Mouse (Mus musculus): ENCODE measurements around the gene Fas. TPM values are rescaled to one million over a fixed set of nuclear protein-coding genes. Genes with fewer than 3 reads are reported as not detected.

The Fas gene
- polyA plus RNA-seq, 1 experiment from 2014 or later = 2.6 TPM

GRCm38 (mm10) chr19:34284826-34285225 lies 5.6 kb upstream of the Fas start:
- peaks cover 7% of the 10 kb centered on the region for H3K27me3 ChIP-seq (replicated peaks)
- H3K9ac ChIP-seq = no peak overlapping the region
- 29% methylated on average over 2 of the region's 2 CpGs for WGBS
- no peaks in the 10 kb centered on the region for H3K9me3 ChIP-seq
- no peak for ATAC-seq (ENCODE audit: extremely low read depth, insufficient number of reproducible peaks, low FRiP score, low TSS enrichment)
- H3K4me2 ChIP-seq = no peak overlapping the region
- H3K4me1 ChIP-seq = peaks cover 5% of the 10 kb centered on the region
- H3K27ac ChIP-seq (replicated peaks) = no peak overlapping the region
- H3K4me3 ChIP-seq = no peak overlapping the region
- H3K36me3 ChIP-seq = no peaks in the 10 kb centered on the region

GRCm38 (mm10) chr19:34287221-34287620 lies 3.2 kb upstream of the Fas start:
- H3K36me3 ChIP-seq = no peaks in the 10 kb centered on the region
- peaks cover 13% of the 10 kb centered on the region for H3K27me3 ChIP-seq (replicated peaks)
- H3K4me2 ChIP-seq = no peak overlapping the region
- H3K27ac ChIP-seq (replicated peaks) = no peak overlapping the region
- H3K4me1 ChIP-seq = peaks cover 17% of the 10 kb centered on the region
- no peak for ATAC-seq (ENCODE audit: extremely low read depth, insufficient number of reproducible peaks, low FRiP score, low TSS enrichment)
- H3K9ac ChIP-seq = no peak overlapping the region
- no peaks in the 10 kb centered on the region for H3K9me3 ChIP-seq
- H3K4me3 ChIP-seq = no peak overlapping the region

- no peak for ATAC-seq (ENCODE audit: extremely low read depth, insufficient number of reproducible peaks, low FRiP score, low TSS enrichment)
- H3K9me3 ChIP-seq = no peaks in the 10 kb centered on the region
- no peak overlapping the region for H3K9ac ChIP-seq
- WGBS = 76% methylated on average over 13 of the region's 13 CpGs
- H3K27ac ChIP-seq (replicated peaks) = no peak overlapping the region
- H3K27me3 ChIP-seq (replicated peaks) = peaks cover 19% of the 10 kb centered on the region
- H3K36me3 ChIP-seq = no peaks in the 10 kb centered on the region
- peaks cover 17% of the 10 kb centered on the region for H3K4me1 ChIP-seq
- H3K4me2 ChIP-seq = no peak overlapping the region
- no peak overlapping the region for H3K4me3 ChIP-seq
These were observed 2.6 kb upstream of the Fas start for GRCm38 (mm10) chr19:34287656-34288415.

GRCm38 (mm10) chr19:34288696-34289095 lies 1.8 kb upstream of the Fas start:
- no peak for ATAC-seq (ENCODE audit: extremely low read depth, insufficient number of reproducible peaks, low FRiP score, low TSS enrichment)
- no peaks in the 10 kb centered on the region for H3K9me3 ChIP-seq
- no peak overlapping the region for H3K4me3 ChIP-seq
- no peak overlapping the region for H3K9ac ChIP-seq
- peaks cover 17% of the 10 kb centered on the region for H3K4me1 ChIP-seq
- H3K4me2 ChIP-seq = no peak overlapping the region
- no peaks in the 10 kb centered on the region for H3K36me3 ChIP-seq
- H3K27me3 ChIP-seq (replicated peaks) = peaks cover 23% of the 10 kb centered on the region
- 100% methylated on average over 1 of the region's 1 CpGs for WGBS
- H3K27ac ChIP-seq (replicated peaks) = no peak overlapping the region

- H3K9ac ChIP-seq = peak overlapping the region; percentile 77
- H3K36me3 ChIP-seq = no peaks in the 10 kb centered on the region
- 12% methylated on average over 15 of the region's 15 CpGs for WGBS
- H3K9me3 ChIP-seq = no peaks in the 10 kb centered on the region
- no peak for ATAC-seq (ENCODE audit: extremely low read depth, insufficient number of reproducible peaks, low FRiP score, low TSS enrichment)
- H3K4me3 ChIP-seq = peak overlapping the region; percentile 62
- peak overlapping the region; percentile 90 for H3K4me2 ChIP-seq
- H3K27ac ChIP-seq (replicated peaks) = no peak overlapping the region
- peaks cover 23% of the 10 kb centered on the region for H3K27me3 ChIP-seq (replicated peaks)
- H3K4me1 ChIP-seq = peaks cover 13% of the 10 kb centered on the region
These were observed 441 bp downstream of the Fas start for GRCm38 (mm10) chr19:34290872-34291341.

- Histone ChIP-seq H3K4me2 (peak overlapping the region; percentile 90), H3K36me3 (no peaks in the 10 kb centered on the region), H3K4me3 (peak overlapping the region; percentile 62), H3K27ac (replicated peaks) (no peak overlapping the region), H3K9ac (peak overlapping the region; percentile 77), H3K4me1 (peaks cover 13% of the 10 kb centered on the region), H3K27me3 (replicated peaks) (peaks cover 20% of the 10 kb centered on the region), H3K9me3 (no peaks in the 10 kb centered on the region)
- WGBS = 51% methylated on average over 8 of the region's 8 CpGs
- ATAC-seq (ENCODE audit: extremely low read depth, insufficient number of reproducible peaks, low FRiP score, low TSS enrichment) = no peak
These were observed 913 bp downstream of the Fas start for GRCm38 (mm10) chr19:34291379-34291778.

GRCm38 (mm10) chr19:34291956-34292355 lies 1.5 kb downstream of the Fas start:
- Histone ChIP-seq H3K4me2 (no peak overlapping the region), H3K27me3 (replicated peaks) (peaks cover 19% of the 10 kb centered on the region)
- ATAC-seq (ENCODE audit: extremely low read depth, insufficient number of reproducible peaks, low FRiP score, low TSS enrichment) = no peak

GRCm38 (mm10) chr19:34292701-34293100 lies 2.2 kb downstream of the Fas start:
- H3K4me1 ChIP-seq = peaks cover 13% of the 10 kb centered on the region
- H3K9me3 ChIP-seq = no peaks in the 10 kb centered on the region
- no peak overlapping the region for H3K4me3 ChIP-seq
- 64% methylated on average over 2 of the region's 2 CpGs for WGBS
- no peaks in the 10 kb centered on the region for H3K36me3 ChIP-seq
- H3K4me2 ChIP-seq = no peak overlapping the region
- no peak overlapping the region for H3K27ac ChIP-seq (replicated peaks)
- H3K27me3 ChIP-seq (replicated peaks) = peaks cover 19% of the 10 kb centered on the region
- H3K9ac ChIP-seq = no peak overlapping the region
- no peak for ATAC-seq (ENCODE audit: extremely low read depth, insufficient number of reproducible peaks, low FRiP score, low TSS enrichment)

More at GRCm38 (mm10) chr19:34291956-34292355, 1.5 kb downstream of the Fas start:
- Histone ChIP-seq H3K9me3 (no peaks in the 10 kb centered on the region), H3K9ac (no peak overlapping the region), H3K4me3 (no peak overlapping the region), H3K27ac (replicated peaks) (no peak overlapping the region), H3K4me1 (peaks cover 13% of the 10 kb centered on the region), H3K36me3 (no peaks in the 10 kb centered on the region)
- 62% methylated on average over 5 of the region's 5 CpGs for WGBS

- peaks cover 19% of the 10 kb centered on the region for H3K27me3 ChIP-seq (replicated peaks)
- no peaks in the 10 kb centered on the region for H3K36me3 ChIP-seq
- no peak for ATAC-seq (ENCODE audit: extremely low read depth, insufficient number of reproducible peaks, low FRiP score, low TSS enrichment)
- no peaks in the 10 kb centered on the region for H3K9me3 ChIP-seq
- H3K4me2 ChIP-seq = no peak overlapping the region
- H3K27ac ChIP-seq (replicated peaks) = no peak overlapping the region
- peaks cover 13% of the 10 kb centered on the region for H3K4me1 ChIP-seq
- H3K4me3 ChIP-seq = no peak overlapping the region
- WGBS = 65% methylated on average over 3 of the region's 3 CpGs
- H3K9ac ChIP-seq = no peak overlapping the region
These were observed 3.0 kb downstream of the Fas start for GRCm38 (mm10) chr19:34293376-34293947.

GRCm38 (mm10) chr19:34295442-34295841 lies 5.0 kb downstream of the Fas start:
- H3K4me1 ChIP-seq = peaks cover 20% of the 10 kb centered on the region
- peaks cover 16% of the 10 kb centered on the region for H3K27me3 ChIP-seq (replicated peaks)
- no peak for ATAC-seq (ENCODE audit: extremely low read depth, insufficient number of reproducible peaks, low FRiP score, low TSS enrichment)
- H3K9me3 ChIP-seq = no peaks in the 10 kb centered on the region
- no peak overlapping the region for H3K27ac ChIP-seq (replicated peaks)
- no peak overlapping the region for H3K4me3 ChIP-seq
- no peak overlapping the region for H3K9ac ChIP-seq
- H3K4me2 ChIP-seq = no peak overlapping the region
- H3K36me3 ChIP-seq = no peaks in the 10 kb centered on the region
- 59% methylated on average over 6 of the region's 6 CpGs for WGBS

GRCm38 (mm10) chr19:34298531-34298930 lies 8.1 kb downstream of the Fas start:
- Histone ChIP-seq H3K27me3 (replicated peaks) (no peaks in the 10 kb centered on the region; the same call in 1 of the 2 replicates), H3K9me3 (no peaks in the 10 kb centered on the region), H3K36me3 (no peaks in the 10 kb centered on the region), H3K4me3 (no peak overlapping the region), H3K27ac (replicated peaks) (no peak overlapping the region), H3K4me2 (no peak overlapping the region), H3K4me1 (peaks cover 13% of the 10 kb centered on the region), H3K9ac (no peak overlapping the region)
- WGBS = 30% methylated on average over 1 of the region's 1 CpGs
- no peak for ATAC-seq (ENCODE audit: extremely low read depth, insufficient number of reproducible peaks, low FRiP score, low TSS enrichment)

- H3K9ac ChIP-seq = no peak overlapping the region
- H3K27me3 ChIP-seq (replicated peaks) = no peaks in the 10 kb centered on the region; the same call in 1 of the 2 replicates
- no peak overlapping the region for H3K4me3 ChIP-seq
- no peak for ATAC-seq (ENCODE audit: extremely low read depth, insufficient number of reproducible peaks, low FRiP score, low TSS enrichment)
- no peak overlapping the region for H3K27ac ChIP-seq (replicated peaks)
- H3K4me2 ChIP-seq = no peak overlapping the region
- H3K36me3 ChIP-seq = no peaks in the 10 kb centered on the region
- 46% methylated on average over 4 of the region's 4 CpGs for WGBS
- peaks cover 13% of the 10 kb centered on the region for H3K4me1 ChIP-seq
- H3K9me3 ChIP-seq = no peaks in the 10 kb centered on the region
These were observed 8.8 kb downstream of the Fas start for GRCm38 (mm10) chr19:34299229-34299628.
